Mouse (Mus musculus): ENCODE data around the gene Moap1. TPM values are rescaled to one million over a fixed set of nuclear protein-coding genes. Genes with fewer than 3 reads are reported as not detected.
A peak's percentile ranks its signal among the peaks of the same experiment; 100 is the strongest.

Moap1 gene
- polyA plus RNA-seq, 1 experiment from 2014 or later = 33.9 TPM

DNA sequence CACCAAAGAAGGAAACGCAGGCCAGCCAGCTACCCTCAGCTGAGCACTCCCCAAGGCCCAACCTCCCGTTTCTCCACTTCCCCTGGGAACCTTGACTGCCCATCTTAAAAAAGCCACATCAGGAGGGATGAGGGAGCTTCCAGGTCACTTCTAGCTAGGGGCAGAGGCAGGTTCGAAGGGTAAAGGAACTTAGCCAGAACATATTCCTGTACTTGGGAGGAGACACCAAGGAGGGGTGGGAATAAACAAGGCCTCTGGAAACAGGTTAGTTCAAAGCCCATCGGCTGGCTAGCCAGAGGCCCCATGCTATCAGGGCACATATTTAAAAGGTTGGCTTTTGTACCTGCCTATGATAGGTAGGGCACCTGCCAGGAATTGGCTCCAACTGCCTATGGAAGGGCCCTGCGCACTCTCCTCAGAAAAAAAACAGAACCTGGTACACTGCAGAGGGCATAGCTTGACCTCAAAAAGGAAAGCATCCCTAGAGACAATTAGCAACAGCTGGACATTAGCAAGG, 41.7 kb downstream of the Moap1 start:
- H3K36me3 ChIP-seq (ENCODE audit: control insufficient read depth, insufficient read depth, low read length) = no peaks in the 10 kb centered on the region
- ATAC-seq (ENCODE audit: insufficient number of reproducible peaks, low FRiP score, low TSS enrichment, low read depth) (no peak), DNase-seq (ENCODE audit: low spot score) (no peak)
- no peak overlapping the region for H3K27ac ChIP-seq (replicated peaks; ENCODE audit: low read depth, low read length)
- H3K27me3 ChIP-seq (ENCODE audit: control insufficient read depth, insufficient read depth, low read length) = no peaks in the 10 kb centered on the region
- H3K9ac ChIP-seq (ENCODE audit: low read length) = no peak overlapping the region
- H3K4me3 ChIP-seq (ENCODE audit: low read depth, low read length) = no peak overlapping the region
- peaks cover 24% of the 10 kb centered on the region for H3K4me1 ChIP-seq (ENCODE audit: control insufficient read depth, insufficient read depth, low read length)
- 88% methylated on average over 5 of the region's 5 CpGs for WGBS
- no peak overlapping the region for H3K4me2 ChIP-seq (ENCODE audit: low read depth, severe bottlenecking)
- H3K9me3 ChIP-seq (ENCODE audit: control insufficient read depth, low read length) = no peaks in the 10 kb centered on the region

DNA sequence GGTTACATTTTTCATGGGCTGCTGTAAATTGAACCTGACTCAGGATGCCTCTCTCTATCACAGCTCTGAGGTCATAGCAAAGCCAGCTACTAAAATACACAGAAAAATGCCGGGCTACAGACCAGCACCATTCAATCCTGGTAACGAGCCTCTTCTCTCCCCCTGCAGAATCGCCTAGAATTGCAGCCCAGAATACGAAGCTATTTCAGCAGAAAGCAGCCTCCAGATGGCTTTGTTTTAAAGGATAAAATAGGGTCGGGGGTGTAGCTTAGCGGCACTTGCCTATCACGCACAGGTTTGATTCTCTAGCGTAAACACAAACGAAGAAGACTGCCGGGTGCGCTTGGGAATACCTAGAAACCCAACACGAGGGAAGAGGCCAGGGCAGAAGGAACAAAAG, 43.0 kb downstream of the Moap1 start:
- ATAC-seq (ENCODE audit: insufficient number of reproducible peaks, low FRiP score, low TSS enrichment, low read depth) (no peak), DNase-seq (ENCODE audit: low spot score) (no peak)
- Histone ChIP-seq H3K9me3 (ENCODE audit: control insufficient read depth, low read length) (no peaks in the 10 kb centered on the region), H3K4me2 (ENCODE audit: low read depth, severe bottlenecking) (no peak overlapping the region), H3K4me3 (ENCODE audit: low read depth, low read length) (no peak overlapping the region), H3K9ac (ENCODE audit: low read length) (no peak overlapping the region), H3K27me3 (ENCODE audit: control insufficient read depth, insufficient read depth, low read length) (no peaks in the 10 kb centered on the region), H3K4me1 (ENCODE audit: control insufficient read depth, insufficient read depth, low read length) (peaks cover 24% of the 10 kb centered on the region), H3K36me3 (ENCODE audit: control insufficient read depth, insufficient read depth, low read length) (no peaks in the 10 kb centered on the region), H3K27ac (replicated peaks; ENCODE audit: low read depth, low read length) (no peak overlapping the region)
- 55% methylated on average over 12 of the region's 12 CpGs for WGBS

DNA sequence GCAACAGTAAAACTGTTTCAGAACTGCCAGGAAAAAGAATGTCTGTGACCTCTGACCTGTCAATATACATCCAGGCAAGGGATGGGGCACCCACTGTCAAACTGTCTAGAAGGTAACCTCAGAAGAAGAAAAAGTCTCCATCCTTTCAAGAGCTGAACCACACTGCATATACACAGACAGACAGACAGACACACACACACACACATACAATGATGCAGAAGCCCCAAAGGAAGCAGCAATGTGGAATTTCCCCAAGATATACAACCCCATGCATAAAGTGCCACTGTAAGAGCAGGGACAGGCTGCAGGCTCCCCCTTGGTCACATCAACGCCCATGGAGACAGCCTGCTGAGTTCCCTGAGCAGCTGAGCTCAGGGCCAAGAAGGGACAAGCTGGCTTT, 44.3 kb downstream of the Moap1 start:
- Histone ChIP-seq H3K9me3 (ENCODE audit: control insufficient read depth, low read length) (no peaks in the 10 kb centered on the region), H3K36me3 (ENCODE audit: control insufficient read depth, insufficient read depth, low read length) (no peaks in the 10 kb centered on the region), H3K4me2 (ENCODE audit: low read depth, severe bottlenecking) (no peak overlapping the region), H3K27ac (replicated peaks; ENCODE audit: low read depth, low read length) (no peak overlapping the region), H3K4me3 (ENCODE audit: low read depth, low read length) (no peak overlapping the region), H3K27me3 (ENCODE audit: control insufficient read depth, insufficient read depth, low read length) (no peaks in the 10 kb centered on the region), H3K4me1 (ENCODE audit: control insufficient read depth, insufficient read depth, low read length) (peaks cover 23% of the 10 kb centered on the region), H3K9ac (ENCODE audit: low read length) (no peak overlapping the region)
- 25% methylated on average over 1 of the region's 1 CpGs for WGBS
- no peak for DNase-seq (ENCODE audit: low spot score)
- no peak for ATAC-seq (ENCODE audit: insufficient number of reproducible peaks, low FRiP score, low TSS enrichment, low read depth)

DNA sequence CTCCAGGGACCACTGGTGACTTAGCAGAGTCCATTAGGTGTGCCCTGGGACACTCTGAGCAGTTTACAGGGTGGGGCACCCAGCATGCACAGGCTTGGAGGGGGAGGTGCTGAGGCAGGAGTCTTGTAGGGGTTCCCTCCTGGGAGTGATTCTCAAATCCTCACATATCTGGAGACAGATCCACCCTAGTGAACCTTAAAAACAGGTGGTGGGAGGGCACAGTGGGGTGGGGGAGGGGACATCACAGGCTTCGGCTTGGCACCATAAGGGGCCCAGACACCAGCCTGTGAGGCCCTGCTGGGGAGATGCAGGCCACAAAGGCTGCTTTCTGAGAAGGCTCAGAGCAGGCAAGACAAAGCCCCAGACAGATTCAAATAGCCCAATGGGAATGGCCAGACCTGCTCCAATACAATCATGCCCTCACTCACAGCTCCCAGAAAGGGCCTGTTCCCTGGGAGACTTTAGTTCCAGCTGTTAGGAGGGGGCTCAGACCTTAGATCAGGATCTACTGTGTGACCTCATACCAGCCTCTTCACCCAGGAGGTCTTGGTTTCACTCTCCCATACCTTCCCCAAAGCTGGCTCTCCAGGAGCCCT, 45.3 kb downstream of the Moap1 start:
- H3K4me2 ChIP-seq (ENCODE audit: low read depth, severe bottlenecking) = no peak overlapping the region
- no peaks in the 10 kb centered on the region for H3K36me3 ChIP-seq (ENCODE audit: control insufficient read depth, insufficient read depth, low read length)
- 7% methylated on average over 1 of the region's 1 CpGs for WGBS
- DNase-seq (ENCODE audit: low spot score) = no peak
- peaks cover 20% of the 10 kb centered on the region for H3K4me1 ChIP-seq (ENCODE audit: control insufficient read depth, insufficient read depth, low read length)
- H3K27me3 ChIP-seq (ENCODE audit: control insufficient read depth, insufficient read depth, low read length) = no peaks in the 10 kb centered on the region
- no peak for ATAC-seq (ENCODE audit: insufficient number of reproducible peaks, low FRiP score, low TSS enrichment, low read depth)
- 0 out of 2 replicates have a peak overlapping the region, but pooled peaks have one; percentile 18 for H3K27ac ChIP-seq (replicated peaks; ENCODE audit: low read depth, low read length)
- no peak overlapping the region for H3K4me3 ChIP-seq (ENCODE audit: low read depth, low read length)
- no peaks in the 10 kb centered on the region for H3K9me3 ChIP-seq (ENCODE audit: control insufficient read depth, low read length)
- H3K9ac ChIP-seq (ENCODE audit: low read length) = peak overlapping the region; percentile 32

DNA sequence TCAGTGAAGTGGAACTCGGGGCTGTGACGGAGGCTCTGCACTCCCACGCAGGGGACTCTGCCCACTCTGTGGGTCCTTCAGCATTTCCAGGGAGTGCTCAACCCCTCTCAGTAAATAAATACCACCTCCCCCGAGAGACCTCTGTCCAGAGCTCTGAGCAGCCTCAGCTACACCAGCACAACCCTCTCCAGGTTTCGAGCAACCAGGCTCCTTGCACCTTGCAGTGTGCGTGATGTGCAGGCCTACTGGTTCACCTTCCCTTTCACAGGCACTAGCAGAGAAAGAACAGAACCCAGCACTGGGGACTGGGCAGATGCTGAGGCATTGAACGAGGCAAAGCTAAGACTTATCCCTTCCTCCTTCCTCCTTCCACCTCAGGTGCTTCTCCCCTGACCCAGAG, 46.1 kb downstream of the Moap1 start:
- WGBS = 82% methylated on average over 7 of the region's 7 CpGs
- no peak overlapping the region for H3K9ac ChIP-seq (ENCODE audit: low read length)
- H3K4me2 ChIP-seq (ENCODE audit: low read depth, severe bottlenecking) = no peak overlapping the region; the same call in 1 of the 2 replicates
- no peak for DNase-seq (ENCODE audit: low spot score)
- H3K27ac ChIP-seq (replicated peaks; ENCODE audit: low read depth, low read length) = no peak overlapping the region
- H3K4me3 ChIP-seq (ENCODE audit: low read depth, low read length) = no peak overlapping the region
- no peak for ATAC-seq (ENCODE audit: insufficient number of reproducible peaks, low FRiP score, low TSS enrichment, low read depth)
- peaks cover 18% of the 10 kb centered on the region for H3K4me1 ChIP-seq (ENCODE audit: control insufficient read depth, insufficient read depth, low read length)
- H3K9me3 ChIP-seq (ENCODE audit: control insufficient read depth, low read length) = no peaks in the 10 kb centered on the region
- H3K36me3 ChIP-seq (ENCODE audit: control insufficient read depth, insufficient read depth, low read length) = no peaks in the 10 kb centered on the region
- no peaks in the 10 kb centered on the region for H3K27me3 ChIP-seq (ENCODE audit: control insufficient read depth, insufficient read depth, low read length)

DNA sequence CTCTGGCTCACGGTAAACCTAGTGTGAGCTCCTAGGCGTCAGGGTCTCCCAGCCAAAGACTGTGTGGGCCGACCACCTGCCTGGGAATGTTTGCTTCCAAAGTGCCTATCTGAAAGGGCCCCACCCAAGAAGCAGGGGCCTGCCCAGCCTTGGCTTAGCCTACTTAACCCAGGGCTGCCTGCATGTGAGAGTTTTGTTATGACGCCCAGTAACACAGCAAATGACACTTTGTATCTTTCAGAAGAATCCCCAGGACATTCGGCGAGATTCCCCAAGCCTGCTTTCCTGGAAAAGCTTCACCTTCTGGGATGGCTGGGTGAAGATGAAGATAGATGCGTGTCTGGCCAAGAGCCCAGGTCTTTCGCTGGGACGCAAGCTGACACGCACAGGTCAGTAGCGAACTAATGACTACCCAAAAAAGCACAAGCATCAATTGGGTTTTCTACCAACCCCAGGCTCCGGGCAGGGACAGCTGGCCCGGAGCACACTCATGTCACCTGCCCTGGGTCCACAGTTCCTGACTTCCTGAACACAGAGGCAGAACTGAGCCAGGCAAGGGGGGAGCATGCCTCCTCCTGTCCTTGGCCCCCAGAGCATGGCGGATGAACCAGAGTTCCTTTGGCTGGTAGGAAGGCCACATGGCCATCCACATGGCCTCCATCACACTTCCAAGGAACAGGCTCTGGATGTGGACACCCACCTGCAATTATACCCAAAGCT, 46.7 kb downstream of the Moap1 start:
- Histone ChIP-seq H3K27ac (replicated peaks; ENCODE audit: low read depth, low read length) (no peak overlapping the region), H3K4me1 (ENCODE audit: control insufficient read depth, insufficient read depth, low read length) (peaks cover 18% of the 10 kb centered on the region)
- 91% methylated on average over 14 of the region's 14 CpGs for WGBS

DNA sequence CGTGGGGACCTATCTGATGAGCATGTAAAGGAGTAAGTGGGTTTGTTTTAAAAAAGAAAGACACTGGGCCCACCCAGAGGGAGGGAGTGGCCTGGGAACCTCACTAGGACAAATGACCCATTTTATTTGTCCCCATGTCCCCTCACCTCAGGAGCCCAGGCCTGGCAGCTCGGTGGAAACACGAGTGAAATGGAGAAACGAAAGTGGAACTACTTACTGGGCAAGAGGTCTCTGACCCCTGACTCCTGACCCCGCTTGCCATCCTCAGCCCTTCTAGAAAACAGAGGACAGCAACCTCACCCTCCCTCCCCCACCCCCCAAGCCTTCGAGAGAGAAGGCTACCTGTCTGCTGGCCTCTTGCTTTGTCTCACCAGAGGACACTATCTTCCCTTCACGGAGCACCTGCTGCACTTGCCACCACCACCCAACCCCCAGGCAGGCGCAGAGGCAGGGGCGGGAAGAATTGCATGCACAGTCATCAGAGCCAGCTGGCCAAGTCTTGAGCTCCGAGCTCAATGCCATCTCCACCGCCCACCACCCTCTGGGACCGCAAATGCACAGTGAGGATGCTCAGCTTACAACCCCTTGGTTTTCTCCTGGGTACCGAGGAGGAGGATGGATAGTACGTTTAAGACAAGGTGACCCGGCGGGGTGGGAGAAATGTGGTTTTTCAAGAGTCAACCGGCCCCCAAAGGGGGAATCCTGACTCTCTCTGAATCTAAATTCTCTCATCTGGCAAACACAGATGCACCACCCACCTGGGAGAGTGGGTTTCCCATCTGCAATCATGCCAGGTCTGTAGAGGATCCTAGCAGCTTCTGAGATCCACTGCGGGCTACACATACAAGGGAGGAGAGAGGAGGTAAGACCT, 47.9 kb downstream of the Moap1 start:
- Histone ChIP-seq H3K9ac (ENCODE audit: low read length) (no peak overlapping the region), H3K36me3 (ENCODE audit: control insufficient read depth, insufficient read depth, low read length) (no peaks in the 10 kb centered on the region), H3K4me2 (ENCODE audit: low read depth, severe bottlenecking) (no peak overlapping the region), H3K27me3 (ENCODE audit: control insufficient read depth, insufficient read depth, low read length) (no peaks in the 10 kb centered on the region), H3K27ac (replicated peaks; ENCODE audit: low read depth, low read length) (no peak overlapping the region), H3K9me3 (ENCODE audit: control insufficient read depth, low read length) (no peaks in the 10 kb centered on the region), H3K4me3 (ENCODE audit: low read depth, low read length) (no peak overlapping the region), H3K4me1 (ENCODE audit: control insufficient read depth, insufficient read depth, low read length) (peaks cover 18% of the 10 kb centered on the region)
- no peak for DNase-seq (ENCODE audit: low spot score)
- 73% methylated on average over 18 of the region's 18 CpGs for WGBS
- no peak for ATAC-seq (ENCODE audit: insufficient number of reproducible peaks, low FRiP score, low TSS enrichment, low read depth)

More for the DNA sequence above, 46.7 kb downstream of the Moap1 start:
- Histone ChIP-seq H3K9me3 (ENCODE audit: control insufficient read depth, low read length) (no peaks in the 10 kb centered on the region), H3K36me3 (ENCODE audit: control insufficient read depth, insufficient read depth, low read length) (no peaks in the 10 kb centered on the region), H3K27me3 (ENCODE audit: control insufficient read depth, insufficient read depth, low read length) (no peaks in the 10 kb centered on the region), H3K4me3 (ENCODE audit: low read depth, low read length) (no peak overlapping the region), H3K4me2 (ENCODE audit: low read depth, severe bottlenecking) (no peak overlapping the region; the same call in 1 of the 2 replicates), H3K9ac (ENCODE audit: low read length) (no peak overlapping the region)
- ATAC-seq (ENCODE audit: insufficient number of reproducible peaks, low FRiP score, low TSS enrichment, low read depth) = no peak
- DNase-seq (ENCODE audit: low spot score) = no peak

All from limb, embryonic 11.5 days (tissue).